Mouse (Mus musculus) embryo, embryonic 11 days (tissue): ENCODE measurements around the gene 4933428G20Rik.

Experiments used
- DNase-seq: peaks from one replicate; pipeline ENCODE4 v3.0.0-alpha.2; 2015

4933428G20Rik gene

GRCm38 (mm10) chr11:97461307-97461820, 38.8 kb downstream of the 4933428G20Rik start:
- no peak for DNase-seq

DNA sequence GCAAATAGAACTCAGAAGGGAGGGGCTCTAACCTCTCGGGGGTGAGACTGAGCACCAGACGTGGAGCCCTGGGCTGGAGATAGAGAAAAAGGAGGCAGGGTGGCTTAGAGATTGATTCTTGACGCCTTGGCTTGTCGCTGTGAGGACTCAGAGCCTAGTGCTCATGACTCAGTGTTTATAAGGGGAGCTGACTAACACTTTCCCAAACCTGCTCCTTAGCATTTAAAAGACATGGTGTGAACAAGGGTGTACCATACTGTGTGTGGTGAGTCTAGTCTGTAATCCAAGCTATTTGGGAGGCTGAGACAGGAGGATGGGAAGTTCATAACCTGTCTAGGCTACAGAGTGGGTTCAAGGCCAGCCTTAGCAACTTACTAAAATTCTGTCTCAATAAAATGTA, 43.0 kb downstream of the 4933428G20Rik start:
- no peak for DNase-seq

DNA sequence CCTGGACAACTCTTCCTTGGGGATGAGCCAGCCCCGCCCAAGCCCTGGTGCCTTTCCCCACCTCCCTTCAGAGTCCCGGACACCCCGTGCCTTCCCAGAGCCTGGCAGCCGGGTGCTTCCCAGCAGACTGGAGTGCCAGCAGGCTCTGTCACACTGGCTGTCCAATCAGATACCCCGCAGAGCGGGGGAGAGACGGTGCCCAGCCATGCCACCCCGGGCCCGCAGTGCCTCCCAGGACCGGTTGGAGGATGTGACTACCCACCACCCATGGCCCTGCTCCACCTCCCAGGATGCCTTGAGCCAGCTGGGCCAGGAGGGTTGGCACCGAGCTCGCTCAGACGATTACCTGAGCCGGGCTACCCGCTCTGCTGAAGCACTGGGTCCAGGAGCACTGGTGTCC, 48.5 kb downstream of the 4933428G20Rik start:
- no peak for DNase-seq

- DNase-seq, result no peak
These were observed 49.7 kb downstream of the 4933428G20Rik start for GRCm38 (mm10) chr11:97450305-97450922.

GRCm38 (mm10) chr11:97449601-97450293, 50.4 kb downstream of the 4933428G20Rik start:
- peak; percentile 87 for DNase-seq

- DNase-seq, result no peak
These were observed 51.3 kb downstream of the 4933428G20Rik start for GRCm38 (mm10) chr11:97448611-97449394.

GRCm38 (mm10) chr11:97447979-97448378, 52.2 kb downstream of the 4933428G20Rik start:
- no peak for DNase-seq

GRCm38 (mm10) chr11:97445999-97446511, 54.1 kb downstream of the 4933428G20Rik start:
- no peak for DNase-seq

DNA sequence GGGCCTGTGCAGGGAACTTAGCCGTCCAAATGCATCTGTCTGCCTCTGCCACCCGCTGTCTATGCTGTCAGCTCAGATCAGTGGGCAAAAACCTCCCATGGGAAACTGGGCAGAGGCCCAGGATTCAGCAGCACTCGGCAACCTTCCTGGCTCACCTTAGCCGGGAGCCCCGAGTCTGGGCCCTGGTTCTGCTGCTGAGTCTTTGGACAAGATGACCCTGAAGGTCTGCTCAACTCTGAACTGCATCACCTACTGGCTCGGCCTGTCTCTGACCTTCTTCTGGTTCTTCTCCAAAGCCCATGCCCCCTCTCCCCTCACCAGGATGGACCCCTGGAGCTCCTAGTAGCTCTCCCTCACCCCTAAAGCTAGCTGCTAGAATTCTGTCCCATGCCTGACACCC, 54.5 kb downstream of the 4933428G20Rik start:
- no peak for DNase-seq

DNA sequence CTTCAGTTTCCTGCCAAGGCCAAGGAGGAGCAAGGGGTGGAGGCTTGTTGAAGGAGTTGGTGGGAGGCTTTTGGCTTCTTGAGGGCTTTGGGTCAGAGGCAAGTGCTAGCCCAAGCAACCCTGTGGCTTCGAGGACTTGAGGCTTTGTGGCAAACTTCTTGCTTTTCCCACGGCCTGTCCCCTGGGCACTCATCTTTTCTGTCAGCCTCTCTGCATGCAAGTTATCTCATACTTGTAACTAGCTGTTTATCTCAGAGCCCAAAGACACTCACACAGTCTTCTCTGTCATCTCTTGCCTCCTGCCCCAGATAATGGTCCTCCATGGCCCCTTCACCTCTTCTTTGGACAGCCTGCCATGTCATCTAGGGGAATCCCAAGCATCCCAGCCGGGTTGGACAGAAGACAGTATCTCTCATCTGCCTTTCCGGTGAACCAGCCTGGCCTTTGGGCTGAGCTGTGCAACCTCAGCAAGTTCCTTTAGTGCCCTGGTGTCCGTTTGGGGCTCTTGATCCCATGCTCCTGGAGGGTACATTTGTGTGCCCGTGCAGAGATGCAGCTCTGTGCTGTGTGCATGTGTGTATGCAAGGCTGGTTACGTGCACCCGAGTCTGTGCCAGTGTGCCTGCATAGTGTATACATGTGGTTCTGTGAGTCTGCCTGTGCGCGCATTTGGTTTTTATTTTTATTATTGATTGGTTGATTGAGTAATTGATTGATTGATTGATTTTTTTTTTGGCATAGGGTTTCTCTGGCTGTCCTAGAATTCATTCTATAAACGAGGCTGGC, 57.1 kb downstream of the 4933428G20Rik start:
- no peak for DNase-seq

DNA sequence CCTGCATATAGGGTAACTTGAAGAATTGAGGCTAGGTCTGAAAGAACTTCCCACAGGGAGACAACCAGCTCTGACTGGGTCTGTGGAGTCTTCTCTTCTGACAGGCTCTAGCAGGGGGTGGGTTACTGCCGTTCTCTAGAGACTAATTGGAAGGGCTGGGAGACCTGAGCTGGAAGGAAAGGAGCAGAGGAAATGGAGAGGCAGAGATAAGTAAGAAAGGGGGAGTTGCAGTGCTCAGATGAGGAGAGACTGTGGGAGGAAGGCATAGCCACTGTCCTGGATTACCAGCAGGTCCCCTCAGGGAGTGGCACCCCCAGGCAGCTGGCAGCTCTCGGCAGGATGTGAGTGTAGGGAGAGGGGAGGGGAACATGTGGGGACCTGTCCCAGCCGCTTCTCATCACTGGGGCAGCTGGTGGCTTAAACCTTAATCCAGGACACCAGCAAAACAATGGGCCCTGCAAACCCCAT, 58.4 kb downstream of the 4933428G20Rik start:
- DNase-seq, result peak; percentile 18

- DNase-seq, result no peak
These were observed 59.0 kb downstream of the 4933428G20Rik start for GRCm38 (mm10) chr11:97441036-97441657.
